Mouse (Mus musculus) intestine, postnatal 0 days (tissue): ENCODE results near the gene Efhd1. TPM values are rescaled to one million over a fixed set of nuclear protein-coding genes. Genes with fewer than 3 reads are reported as not detected.

Experiments
- ATAC-seq: fragments of 200-750 bp; cut with Nextera tagmentation; 2 replicates; pipeline ENCODE4 v1.8.0; 2017; ENCODE audit warnings: mild to moderate bottlenecking, moderate TSS enrichment, moderate library complexity
- H3K27ac ChIP-seq: fragments of 300-500 bp; sonication (generic); 2 replicates; pipeline ENCODE4 v1.5.1; 2014; ENCODE audit warnings: mild to moderate bottlenecking, low read depth, low read length, moderate library complexity
- H3K27me3 ChIP-seq: fragments of 300-500 bp; sonication (generic); replicated peaks from 2 replicates; pipeline ENCODE4 v1.6.1; 2014; ENCODE audit warnings: low read length, mixed read lengths; ENCODE audit not compliant: control insufficient read depth, insufficient read depth
- H3K36me3 ChIP-seq: fragments of 300-500 bp; sonication (generic); 2 replicates; pipeline ENCODE4 v1.6.1; 2014; ENCODE audit warnings: mild to moderate bottlenecking, moderate library complexity; ENCODE audit not compliant: control insufficient read depth, insufficient read depth
- H3K4me1 ChIP-seq: fragments of 300-500 bp; sonication (generic); replicated peaks from 2 replicates; pipeline ENCODE4 v1.6.1; 2014; ENCODE audit warnings: antibody characterized with exemption, low read length, mixed read lengths; ENCODE audit not compliant: control insufficient read depth, insufficient read depth
- H3K4me2 ChIP-seq: fragments of 300-500 bp; sonication (generic); replicated peaks from 2 replicates; pipeline ENCODE4 v1.6.1; 2014; ENCODE audit warnings: low read depth, mild to moderate bottlenecking, moderate library complexity
- H3K4me3 ChIP-seq: fragments of 300-500 bp; sonication (generic); 2 replicates; pipeline ENCODE4 v1.5.1; 2014; ENCODE audit warnings: low read depth, low read length
- H3K9ac ChIP-seq: fragments of 300-500 bp; sonication (generic); 2 replicates; pipeline ENCODE4 v1.6.1; 2014; ENCODE audit warnings: mild to moderate bottlenecking, low read depth, low read length
- H3K9me3 ChIP-seq: fragments of 300-500 bp; sonication (generic); 2 replicates; pipeline ENCODE4 v1.6.1; 2016; ENCODE audit warnings: mixed run types; ENCODE audit not compliant: control insufficient read depth
- CTCF ChIP-seq: sonication (generic); IDR thresholded peaks from 2 replicates; pipeline ENCODE4 v1.5.1; 2016; ENCODE audit warnings: low read depth, mild to moderate bottlenecking, control low read depth, antibody characterized with exemption, moderate library complexity
- WGBS: fragments of 180-500 bp; shearing (Covaris S2); extraction: QIAGEN DNeasy Blood & Tissue Kit; methylation state at CpG from one replicate; pipeline ENCODE4 v1.1.7; 2014; 5-methylcytosine and 5-hydroxymethylcytosine counted together
- polyA plus RNA-seq: library from polyadenylated mRNA; unstranded; fragments of >200 nt; fragmentation: Nextera tagmentation; extraction: Ambion mirVana; gene quantifications from 2 replicates; pipeline ENCODE4 v1.2.1, GENCODE M21; 2015

The Efhd1 gene
- polyA plus RNA-seq, 1 experiment from 2014 or later = 3.0 TPM

DNA sequence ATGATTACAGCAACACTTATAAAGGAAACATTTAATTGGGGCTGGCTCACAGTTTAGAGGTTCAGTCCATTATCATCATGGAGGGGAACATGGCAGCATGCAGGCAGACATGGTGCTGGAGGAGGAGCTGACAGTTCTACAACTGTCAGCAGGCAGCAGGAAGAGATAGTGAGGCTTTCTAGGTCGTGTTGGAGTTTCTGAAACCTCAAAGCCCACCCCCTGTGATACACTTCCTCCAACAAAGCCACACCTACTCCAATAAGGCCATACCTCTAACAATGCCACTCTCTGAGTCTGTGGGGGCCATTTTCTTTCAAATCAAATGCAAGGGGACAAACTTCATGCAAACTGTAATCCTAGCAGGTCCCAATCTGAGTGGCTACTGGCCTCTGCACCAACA is 56.9 kb downstream of the Efhd1 start:
- H3K9ac ChIP-seq = no peak overlapping the region
- 0% methylated on average over 1 of the region's 1 CpGs for WGBS

DNA sequence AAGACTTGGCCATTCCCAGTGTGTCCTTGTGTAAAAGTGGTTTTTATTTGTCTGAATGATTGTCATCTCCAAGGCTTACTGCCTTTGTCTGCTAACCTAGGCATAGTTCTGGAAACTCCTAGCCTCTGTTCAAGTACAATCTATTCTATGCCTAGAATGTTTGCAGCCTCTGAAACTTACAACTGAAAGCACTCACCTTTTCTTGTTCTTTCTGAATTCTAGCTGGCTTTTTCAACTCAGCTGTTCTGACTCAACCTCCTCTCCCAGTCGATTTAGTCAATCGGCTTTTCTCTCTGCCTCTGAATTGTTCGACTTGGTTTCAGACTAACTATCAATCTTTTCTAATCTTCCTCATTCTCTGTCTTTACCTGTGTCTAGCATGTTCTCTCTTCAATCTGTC is 58.6 kb downstream of the Efhd1 start:
- Histone ChIP-seq H3K36me3 (no peaks in the 10 kb centered on the region), H3K4me3 (no peak overlapping the region), H3K9me3 (no peaks in the 10 kb centered on the region), H3K9ac (no peak overlapping the region), H3K27ac (no peak overlapping the region), H3K4me1 (no peaks in the 10 kb centered on the region), H3K27me3 (no peaks in the 10 kb centered on the region), H3K4me2 (no peak overlapping the region)
- TF ChIP-seq CTCF = no peak
- no peak for ATAC-seq
- whole genome bisulfite sequencing = 96% methylated on average over 3 of the region's 3 CpGs

More for the DNA sequence above, 56.9 kb downstream of the Efhd1 start:
- H3K4me1 ChIP-seq = 0 out of 2 replicates have a peak, but pooled peaks cover 5% of the 10 kb centered on the region
- no peak overlapping the region for H3K27ac ChIP-seq
- H3K36me3 ChIP-seq = no peaks in the 10 kb centered on the region
- no peaks in the 10 kb centered on the region for H3K27me3 ChIP-seq
- no peak for TF ChIP-seq CTCF
- no peak for ATAC-seq
- no peak overlapping the region for H3K4me3 ChIP-seq
- no peaks in the 10 kb centered on the region for H3K9me3 ChIP-seq
- no peak overlapping the region for H3K4me2 ChIP-seq

DNA sequence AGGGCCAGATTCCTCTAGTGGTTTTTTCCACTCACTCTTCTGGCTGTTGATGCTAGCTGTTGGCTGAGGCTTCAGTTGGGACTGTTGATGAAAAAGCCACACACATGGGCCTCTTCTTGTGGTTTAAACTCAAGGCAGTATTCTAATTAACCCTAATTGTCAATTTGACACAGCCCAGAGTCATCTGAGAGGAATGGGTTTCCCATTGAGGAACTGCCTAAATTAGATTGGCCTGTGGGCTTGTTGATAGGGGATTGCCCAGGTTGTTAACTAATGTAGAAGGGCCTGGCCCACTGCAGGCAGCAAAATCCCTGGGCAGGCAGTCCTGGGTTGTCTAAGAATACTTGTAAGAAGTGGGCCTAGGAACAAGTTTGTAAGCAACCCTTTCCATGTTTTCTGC is 60.5 kb downstream of the Efhd1 start:
- no peak for TF ChIP-seq CTCF
- H3K9me3 ChIP-seq = no peaks in the 10 kb centered on the region
- no peak overlapping the region for H3K4me2 ChIP-seq
- no peaks in the 10 kb centered on the region for H3K27me3 ChIP-seq
- H3K4me1 ChIP-seq = peaks cover 6% of the 10 kb centered on the region
- H3K27ac ChIP-seq = no peak overlapping the region
- ATAC-seq = no peak
- H3K36me3 ChIP-seq = no peaks in the 10 kb centered on the region
- no peak overlapping the region for H3K9ac ChIP-seq
- H3K4me3 ChIP-seq = no peak overlapping the region

DNA sequence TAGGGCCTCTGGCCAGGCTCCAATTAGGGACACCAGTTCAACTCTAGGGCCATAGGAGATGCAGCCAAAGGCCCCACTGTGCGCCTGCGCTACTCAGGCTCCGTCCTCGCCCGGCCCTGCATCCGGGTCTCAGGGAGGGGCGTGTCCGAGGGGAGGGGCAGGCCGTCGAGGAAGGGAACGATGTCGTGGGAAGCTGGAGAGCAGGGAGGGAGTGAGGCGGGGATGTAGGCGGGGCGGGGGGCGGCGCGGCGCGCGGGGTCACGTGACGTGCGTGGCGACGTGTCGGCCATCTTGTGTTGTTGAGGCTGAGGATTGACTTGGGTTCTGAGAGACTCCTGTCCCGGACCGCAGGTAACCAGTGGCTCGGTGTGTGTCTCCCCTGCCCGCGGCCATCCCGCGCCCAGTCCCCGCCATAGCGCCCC is 62.6 kb downstream of the Efhd1 start, which contains the start of gene Gigyf2:
Gene Gigyf2 (plus strand): TSS at position 257 of the 422 bp plus-strand sequence.
- WGBS = under 1% methylated on average over 34 of the region's 36 CpGs
- Histone ChIP-seq H3K27ac (peak within 1 kb of the TSS; percentile 93), H3K36me3 (no peaks in the 10 kb centered on the region), H3K4me2 (peak within 1 kb of the TSS; percentile 84), H3K27me3 (no peaks in the 10 kb centered on the region), H3K4me1 (peaks cover 6% of the 10 kb centered on the region), H3K9me3 (no peaks in the 10 kb centered on the region), H3K9ac (peak within 1 kb of the TSS; percentile 94), H3K4me3 (peak within 1 kb of the TSS; percentile 91)
- ATAC-seq = peak; percentile 97
- TF ChIP-seq CTCF = no peak

DNA sequence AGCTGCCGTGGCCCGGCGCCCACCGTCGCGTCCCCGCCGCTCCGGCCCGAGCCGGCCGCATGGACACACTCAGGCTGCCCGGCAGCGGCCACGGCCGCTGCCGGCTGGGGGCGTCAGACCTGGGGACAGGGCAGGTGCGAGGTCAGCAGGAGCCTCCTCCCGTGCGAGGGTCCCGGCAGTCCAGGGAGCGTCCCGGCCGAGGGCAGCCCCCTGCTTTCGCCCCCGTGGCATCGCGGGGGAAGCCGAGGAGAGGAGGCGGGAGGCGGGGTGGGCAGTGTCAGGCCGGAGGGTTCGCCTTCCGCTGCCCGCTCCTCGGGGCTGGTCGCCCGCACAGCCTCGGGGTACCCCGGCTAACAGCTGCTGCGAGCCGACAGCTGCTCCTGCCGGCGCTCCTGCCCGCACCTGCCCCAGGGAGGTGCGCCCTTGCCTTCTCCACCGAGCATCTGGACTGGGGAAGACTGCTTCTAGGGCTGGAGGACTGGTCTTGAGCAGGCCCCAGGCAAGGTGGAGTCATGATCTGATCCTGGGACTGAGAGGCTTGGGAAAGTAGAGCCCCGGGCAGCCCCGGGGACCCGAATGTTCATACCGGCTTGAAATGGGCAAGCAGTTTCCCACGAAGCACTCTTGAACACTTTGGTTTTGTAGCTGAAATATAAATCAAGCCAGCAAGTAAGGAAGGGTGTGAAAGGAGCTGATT is 63.1 kb downstream of the Efhd1 start:
- Histone ChIP-seq H3K4me2 (peak overlapping the region; percentile 84), H3K27ac (peak overlapping the region; percentile 93), H3K4me1 (peaks cover 6% of the 10 kb centered on the region), H3K27me3 (no peaks in the 10 kb centered on the region), H3K4me3 (peak overlapping the region; percentile 91), H3K9me3 (no peaks in the 10 kb centered on the region), H3K36me3 (no peaks in the 10 kb centered on the region), H3K9ac (peak overlapping the region; percentile 94)
- WGBS = under 1% methylated on average over 46 of the region's 53 CpGs
- peak; percentile 47 for TF ChIP-seq CTCF
- ATAC-seq = peak; percentile 82

DNA sequence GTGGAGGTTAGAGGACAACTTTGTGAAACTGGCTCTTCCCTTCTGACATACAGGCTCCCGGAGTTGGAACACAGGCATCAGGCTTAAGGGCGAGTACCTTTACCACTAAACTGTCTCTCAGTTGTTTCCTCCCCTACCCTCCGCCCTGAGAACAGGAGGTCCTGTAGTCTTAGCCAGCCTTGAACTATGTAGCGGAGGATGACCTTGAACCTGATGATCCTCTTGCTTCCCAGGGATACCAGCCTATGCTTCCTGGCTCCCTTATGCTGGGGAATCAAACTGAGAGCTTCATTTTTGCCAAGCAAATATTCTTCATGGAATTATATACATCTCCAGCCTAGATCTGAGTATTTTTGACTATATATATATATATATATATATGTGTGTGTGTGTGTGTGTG is 67.6 kb downstream of the Efhd1 start:
- H3K27ac ChIP-seq = no peak overlapping the region
- H3K27me3 ChIP-seq = no peaks in the 10 kb centered on the region
- 91% methylated on average over 4 of the region's 4 CpGs for WGBS
- no peak overlapping the region for H3K4me3 ChIP-seq
- H3K36me3 ChIP-seq = peaks cover 8% of the 10 kb centered on the region
- no peaks in the 10 kb centered on the region for H3K9me3 ChIP-seq
- no peak overlapping the region for H3K9ac ChIP-seq
- peaks cover 6% of the 10 kb centered on the region for H3K4me1 ChIP-seq
- ATAC-seq = no peak
- TF ChIP-seq CTCF = no peak
- no peak overlapping the region for H3K4me2 ChIP-seq
